In genomic region chr3:59351768-59352167, GRCm38 (mm10) we compare ENCODE assay signal across 27 mouse cellular contexts. TPM values are rescaled to one million over a fixed set of nuclear protein-coding genes. Genes with fewer than 3 reads are reported as not detected.
"Had no signal": no experiment of that assay in that cellular context is flagged by ENCODE, and none has a peak within 500 bp of the region (broad histone marks: within the 10 kb centered on the region; RNA-seq: fewer than 3 reads in every experiment).

No protein-coding gene starts in this region.

- H3K4me1 ChIP-seq: heart, embryonic 10.5 days; heart, embryonic 12.5 days; hindbrain, embryonic 10.5 days; hindbrain, embryonic 12.5 days; intestine, embryonic 15.5 days; kidney, embryonic 15.5 days; limb, embryonic 13.5 days; limb, embryonic 15.5 days; liver, embryonic 12.5 days had no signal

- ATAC-seq: hindbrain, embryonic 16.5 days; inflammation-experienced regulatory T-cells, adult 6 months; intestine, embryonic 15.5 days; liver, embryonic 12.5 days had no signal

- H3K4me2 ChIP-seq: heart, embryonic 12.5 days; hindbrain, embryonic 12.5 days; hindbrain, embryonic 14.5 days; intestine, embryonic 15.5 days; kidney, embryonic 15.5 days; limb, embryonic 13.5 days; limb, embryonic 15.5 days; liver, embryonic 12.5 days had no signal

- DNase-seq: gastrocnemius, postnatal 14 days; gastrocnemius, postnatal 36 days; heart, adult 18-20 months; heart, postnatal 10 days; heart, postnatal 4 days; kidney, adult 11 months; kidney, adult 2 months; kidney, adult 9 months; kidney, postnatal 14 days; kidney, postnatal 36 days; left cerebral cortex, postnatal 4 days had no signal

- H3K36me3 ChIP-seq: heart, embryonic 10.5 days; heart, embryonic 12.5 days; hindbrain, embryonic 10.5 days; hindbrain, embryonic 12.5 days; intestine, embryonic 15.5 days; kidney, embryonic 15.5 days; limb, embryonic 13.5 days; limb, embryonic 15.5 days; liver, embryonic 12.5 days had no signal

- H3K27ac ChIP-seq: heart, embryonic 10.5 days; hindbrain, embryonic 10.5 days; hindbrain, embryonic 12.5 days; hindbrain, embryonic 14.5 days; intestine, embryonic 15.5 days; kidney, embryonic 15.5 days; kidney, postnatal 0 days; layer of hippocampus, adult 2 months; left cerebral cortex, adult 2 months; limb, embryonic 13.5 days; limb, embryonic 15.5 days; liver, embryonic 12.5 days; liver, embryonic 14.5 days had no signal

- H3K27me3 ChIP-seq: heart, embryonic 12.5 days; hindbrain, embryonic 12.5 days; intestine, embryonic 15.5 days; kidney, embryonic 15.5 days; limb, embryonic 13.5 days; limb, embryonic 15.5 days; liver, embryonic 12.5 days had no signal

- H3K4me3 ChIP-seq: heart, embryonic 10.5 days; heart, embryonic 12.5 days; hindbrain, embryonic 10.5 days; hindbrain, embryonic 12.5 days; intestine, embryonic 15.5 days; kidney, embryonic 15.5 days; layer of hippocampus, adult 2 months; left cerebral cortex, adult 2 months; limb, embryonic 13.5 days; limb, embryonic 15.5 days; liver, embryonic 12.5 days had no signal

- H3K9me3 ChIP-seq: heart, embryonic 10.5 days; heart, embryonic 12.5 days; hindbrain, embryonic 10.5 days; hindbrain, embryonic 12.5 days; intestine, embryonic 15.5 days; kidney, embryonic 15.5 days; limb, embryonic 13.5 days; limb, embryonic 15.5 days; liver, embryonic 12.5 days had no signal

- H3K9ac ChIP-seq: heart, embryonic 12.5 days; hindbrain, embryonic 12.5 days; hindbrain, embryonic 14.5 days; intestine, embryonic 15.5 days; kidney, embryonic 15.5 days; limb, embryonic 13.5 days; limb, embryonic 15.5 days; liver, embryonic 12.5 days; liver, embryonic 14.5 days had no signal

RNA-seq across cellular contexts. Expression of gene Igsf10, which starts 7.6 kb away (rescaled TPM):
- polyA plus RNA-seq: inflammation-experienced regulatory T-cells, adult 6 months had no signal
